Mouse (Mus musculus): ENCODE measurements at regions not wholly inside any gene's neighbourhood (a gene's known extent, or its start where the extent isn't known, plus 50 kb on each side); places are given as distances from the start of the nearest gene placed in this dataset.

GRCm38 (mm10) chr7:136083571-136084342 is 367.6 kb upstream of the Mki67 start:
- no peak overlapping the region for H3K4me3 ChIP-seq (ENCODE audit: insufficient read depth, low read depth, low read length)
- H3K4me1 ChIP-seq (ENCODE audit: control insufficient read depth, insufficient read depth, insufficient read length, low read length) = no peaks in the 10 kb centered on the region; the same call in 1 of the 2 replicates
- no peak overlapping the region for H3K27ac ChIP-seq (replicated peaks; ENCODE audit: low read depth, low read length)

GRCm38 (mm10) chr7:136088785-136089184 is 372.6 kb upstream of the Mki67 start:
- Histone ChIP-seq H3K4me1 (ENCODE audit: control insufficient read depth, insufficient read depth, insufficient read length, low read length) (no peaks in the 10 kb centered on the region), H3K27ac (replicated peaks; ENCODE audit: low read depth, low read length) (no peak overlapping the region), H3K4me3 (ENCODE audit: insufficient read depth, low read depth, low read length) (no peak overlapping the region)

GRCm38 (mm10) chr7:136094681-136095360 is 378.7 kb upstream of the Mki67 start:
- Histone ChIP-seq H3K4me3 (ENCODE audit: insufficient read depth, low read depth, low read length) (no peak overlapping the region), H3K4me1 (ENCODE audit: control insufficient read depth, insufficient read depth, insufficient read length, low read length) (no peaks in the 10 kb centered on the region), H3K27ac (replicated peaks; ENCODE audit: low read depth, low read length) (no peak overlapping the region)

- Histone ChIP-seq H3K4me3 (ENCODE audit: insufficient read depth, low read depth, low read length) (no peak overlapping the region), H3K4me1 (ENCODE audit: control insufficient read depth, insufficient read depth, insufficient read length, low read length) (no peaks in the 10 kb centered on the region), H3K27ac (replicated peaks; ENCODE audit: low read depth, low read length) (no peak overlapping the region)
These were observed 387.9 kb upstream of the Mki67 start for GRCm38 (mm10) chr7:136104021-136104420.

GRCm38 (mm10) chr7:136112163-136112562 is 396.0 kb upstream of the Mki67 start:
- H3K4me1 ChIP-seq (ENCODE audit: control insufficient read depth, insufficient read depth, insufficient read length, low read length) = peaks cover 2% of the 10 kb centered on the region; the same call in 1 of the 2 replicates
- H3K4me3 ChIP-seq (ENCODE audit: insufficient read depth, low read depth, low read length) = no peak overlapping the region
- H3K27ac ChIP-seq (replicated peaks; ENCODE audit: low read depth, low read length) = no peak overlapping the region

- H3K4me3 ChIP-seq (ENCODE audit: insufficient read depth, low read depth, low read length) = no peak overlapping the region
- no peak overlapping the region for H3K27ac ChIP-seq (replicated peaks; ENCODE audit: low read depth, low read length)
- no peaks in the 10 kb centered on the region for H3K4me1 ChIP-seq (ENCODE audit: control insufficient read depth, insufficient read depth, insufficient read length, low read length)
These were observed 404.8 kb upstream of the Mki67 start for GRCm38 (mm10) chr7:136120930-136121329.

GRCm38 (mm10) chr7:136121406-136121805 is 405.2 kb upstream of the Mki67 start:
- H3K4me1 ChIP-seq (ENCODE audit: control insufficient read depth, insufficient read depth, insufficient read length, low read length) = no peaks in the 10 kb centered on the region
- no peak overlapping the region for H3K27ac ChIP-seq (replicated peaks; ENCODE audit: low read depth, low read length)
- H3K4me3 ChIP-seq (ENCODE audit: insufficient read depth, low read depth, low read length) = no peak overlapping the region

GRCm38 (mm10) chr7:136124786-136125185 is 408.6 kb upstream of the Mki67 start:
- no peak overlapping the region for H3K27ac ChIP-seq (replicated peaks; ENCODE audit: low read depth, low read length)
- H3K4me1 ChIP-seq (ENCODE audit: control insufficient read depth, insufficient read depth, insufficient read length, low read length) = peaks cover 9% of the 10 kb centered on the region
- H3K4me3 ChIP-seq (ENCODE audit: insufficient read depth, low read depth, low read length) = no peak overlapping the region

- Histone ChIP-seq H3K4me1 (ENCODE audit: control insufficient read depth, insufficient read depth, insufficient read length, low read length) (peaks cover 9% of the 10 kb centered on the region), H3K27ac (replicated peaks; ENCODE audit: low read depth, low read length) (no peak overlapping the region), H3K4me3 (ENCODE audit: insufficient read depth, low read depth, low read length) (no peak overlapping the region)
These were observed 410.2 kb upstream of the Mki67 start for GRCm38 (mm10) chr7:136126393-136126792.

GRCm38 (mm10) chr7:136127576-136127975 is 411.4 kb upstream of the Mki67 start:
- H3K27ac ChIP-seq (replicated peaks; ENCODE audit: low read depth, low read length) = no peak overlapping the region
- H3K4me1 ChIP-seq (ENCODE audit: control insufficient read depth, insufficient read depth, insufficient read length, low read length) = peaks cover 9% of the 10 kb centered on the region
- no peak overlapping the region for H3K4me3 ChIP-seq (ENCODE audit: insufficient read depth, low read depth, low read length)

GRCm38 (mm10) chr7:136129721-136130123 is 413.6 kb upstream of the Mki67 start:
- H3K27ac ChIP-seq (replicated peaks; ENCODE audit: low read depth, low read length) = no peak overlapping the region

GRCm38 (mm10) chr7:136130666-136131239 is 414.6 kb upstream of the Mki67 start:
- Histone ChIP-seq H3K27ac (replicated peaks; ENCODE audit: low read depth, low read length) (no peak overlapping the region), H3K4me1 (ENCODE audit: control insufficient read depth, insufficient read depth, insufficient read length, low read length) (peaks cover 9% of the 10 kb centered on the region), H3K4me3 (ENCODE audit: insufficient read depth, low read depth, low read length) (no peak overlapping the region)

More at GRCm38 (mm10) chr7:136129721-136130123, 413.6 kb upstream of the Mki67 start:
- Histone ChIP-seq H3K4me3 (ENCODE audit: insufficient read depth, low read depth, low read length) (no peak overlapping the region), H3K4me1 (ENCODE audit: control insufficient read depth, insufficient read depth, insufficient read length, low read length) (peaks cover 9% of the 10 kb centered on the region)

- Histone ChIP-seq H3K4me3 (ENCODE audit: insufficient read depth, low read depth, low read length) (no peak overlapping the region), H3K27ac (replicated peaks; ENCODE audit: low read depth, low read length) (no peak overlapping the region), H3K4me1 (ENCODE audit: control insufficient read depth, insufficient read depth, insufficient read length, low read length) (peaks cover 2% of the 10 kb centered on the region; the same call in 1 of the 2 replicates)
These were observed 416.8 kb upstream of the Mki67 start for GRCm38 (mm10) chr7:136132976-136133375.

- Histone ChIP-seq H3K4me1 (ENCODE audit: control insufficient read depth, insufficient read depth, insufficient read length, low read length) (no peaks in the 10 kb centered on the region), H3K4me3 (ENCODE audit: insufficient read depth, low read depth, low read length) (no peak overlapping the region), H3K27ac (replicated peaks; ENCODE audit: low read depth, low read length) (no peak overlapping the region)
These were observed 420.5 kb upstream of the Mki67 start for GRCm38 (mm10) chr7:136136666-136137065.

GRCm38 (mm10) chr7:136137341-136137740 is 421.2 kb upstream of the Mki67 start:
- Histone ChIP-seq H3K4me3 (ENCODE audit: insufficient read depth, low read depth, low read length) (no peak overlapping the region), H3K4me1 (ENCODE audit: control insufficient read depth, insufficient read depth, insufficient read length, low read length) (no peaks in the 10 kb centered on the region), H3K27ac (replicated peaks; ENCODE audit: low read depth, low read length) (no peak overlapping the region)
